Mouse (Mus musculus): ENCODE data around the gene Myo9a. TPM values are rescaled to one million over a fixed set of nuclear protein-coding genes. Genes with fewer than 3 reads are reported as not detected.
A peak's percentile ranks its signal among the peaks of the same experiment; 100 is the strongest.

The Myo9a gene
- polyA plus RNA-seq, 1 experiment from 2014 or later = 15.9 TPM

- no peak overlapping the region for H3K4me2 ChIP-seq
- H3K9ac ChIP-seq = no peak overlapping the region
- no peaks in the 10 kb centered on the region for H3K9me3 ChIP-seq
- H3K27ac ChIP-seq = 0 out of 2 replicates have a peak overlapping the region, but pooled peaks have one; percentile 52
- 41% methylated on average over 9 of the region's 9 CpGs for WGBS
- no peaks in the 10 kb centered on the region for H3K27me3 ChIP-seq
- no peaks in the 10 kb centered on the region for H3K36me3 ChIP-seq
- no peak for ATAC-seq (ENCODE audit: insufficient number of reproducible peaks, low FRiP score, low TSS enrichment, low read depth)
- H3K4me1 ChIP-seq = peaks cover 16% of the 10 kb centered on the region
- no peak overlapping the region for H3K4me3 ChIP-seq
These were observed 191.2 kb downstream of the Myo9a start for GRCm38 (mm10) chr9:59941885-59942350.

- Histone ChIP-seq H3K27me3 (no peaks in the 10 kb centered on the region), H3K9me3 (no peaks in the 10 kb centered on the region), H3K4me3 (no peak overlapping the region), H3K27ac (no peak overlapping the region), H3K9ac (no peak overlapping the region), H3K4me2 (no peak overlapping the region), H3K4me1 (peaks cover 16% of the 10 kb centered on the region), H3K36me3 (no peaks in the 10 kb centered on the region)
- WGBS = 34% methylated on average over 5 of the region's 5 CpGs
- no peak for ATAC-seq (ENCODE audit: insufficient number of reproducible peaks, low FRiP score, low TSS enrichment, low read depth)
These were observed 191.9 kb downstream of the Myo9a start for GRCm38 (mm10) chr9:59942501-59943085.

- Histone ChIP-seq H3K4me2 (no peak overlapping the region), H3K27me3 (no peaks in the 10 kb centered on the region), H3K36me3 (no peaks in the 10 kb centered on the region), H3K4me3 (no peak overlapping the region), H3K9ac (no peak overlapping the region), H3K9me3 (no peaks in the 10 kb centered on the region), H3K4me1 (peaks cover 23% of the 10 kb centered on the region), H3K27ac (no peak overlapping the region)
- no peak for ATAC-seq (ENCODE audit: insufficient number of reproducible peaks, low FRiP score, low TSS enrichment, low read depth)
- 86% methylated on average over 6 of the region's 6 CpGs for WGBS
These were observed 193.1 kb downstream of the Myo9a start for GRCm38 (mm10) chr9:59943826-59944225.

GRCm38 (mm10) chr9:59945241-59945640 lies 194.5 kb downstream of the Myo9a start:
- WGBS = 63% methylated on average over 3 of the region's 3 CpGs
- H3K27ac ChIP-seq = no peak overlapping the region
- H3K4me3 ChIP-seq = no peak overlapping the region
- no peaks in the 10 kb centered on the region for H3K36me3 ChIP-seq
- no peak overlapping the region for H3K9ac ChIP-seq
- peaks cover 20% of the 10 kb centered on the region for H3K4me1 ChIP-seq
- no peaks in the 10 kb centered on the region for H3K27me3 ChIP-seq
- no peak for ATAC-seq (ENCODE audit: insufficient number of reproducible peaks, low FRiP score, low TSS enrichment, low read depth)
- no peaks in the 10 kb centered on the region for H3K9me3 ChIP-seq
- H3K4me2 ChIP-seq = no peak overlapping the region

GRCm38 (mm10) chr9:59947271-59947670 lies 196.6 kb downstream of the Myo9a start:
- Histone ChIP-seq H3K36me3 (no peaks in the 10 kb centered on the region), H3K27ac (no peak overlapping the region), H3K4me1 (peaks cover 13% of the 10 kb centered on the region; the same call in 1 of the 2 replicates), H3K4me3 (no peak overlapping the region), H3K9ac (no peak overlapping the region), H3K9me3 (no peaks in the 10 kb centered on the region), H3K27me3 (no peaks in the 10 kb centered on the region), H3K4me2 (no peak overlapping the region)
- ATAC-seq (ENCODE audit: insufficient number of reproducible peaks, low FRiP score, low TSS enrichment, low read depth) = no peak
- WGBS = 85% methylated on average over 8 of the region's 8 CpGs

GRCm38 (mm10) chr9:59948226-59948625 lies 197.5 kb downstream of the Myo9a start:
- 50% methylated on average over 8 of the region's 8 CpGs for WGBS
- Histone ChIP-seq H3K36me3 (no peaks in the 10 kb centered on the region), H3K4me1 (peaks cover 12% of the 10 kb centered on the region; the same call in 1 of the 2 replicates), H3K27me3 (no peaks in the 10 kb centered on the region), H3K27ac (no peak overlapping the region), H3K4me3 (no peak overlapping the region), H3K9ac (no peak overlapping the region), H3K9me3 (no peaks in the 10 kb centered on the region), H3K4me2 (no peak overlapping the region)
- no peak for ATAC-seq (ENCODE audit: insufficient number of reproducible peaks, low FRiP score, low TSS enrichment, low read depth)

- H3K4me1 ChIP-seq = peaks cover 13% of the 10 kb centered on the region; the same call in 1 of the 2 replicates
- H3K9ac ChIP-seq = no peak overlapping the region
- WGBS = 86% methylated on average over 17 of the region's 17 CpGs
- H3K27me3 ChIP-seq = no peaks in the 10 kb centered on the region
- H3K4me3 ChIP-seq = no peak overlapping the region
- H3K9me3 ChIP-seq = no peaks in the 10 kb centered on the region
- H3K27ac ChIP-seq = no peak overlapping the region
- no peak overlapping the region for H3K4me2 ChIP-seq
- H3K36me3 ChIP-seq = no peaks in the 10 kb centered on the region
- ATAC-seq (ENCODE audit: insufficient number of reproducible peaks, low FRiP score, low TSS enrichment, low read depth) = no peak
These were observed 198.1 kb downstream of the Myo9a start for GRCm38 (mm10) chr9:59948691-59949250.

GRCm38 (mm10) chr9:59949511-59949910 lies 198.8 kb downstream of the Myo9a start:
- H3K9me3 ChIP-seq = no peaks in the 10 kb centered on the region
- no peak for ATAC-seq (ENCODE audit: insufficient number of reproducible peaks, low FRiP score, low TSS enrichment, low read depth)
- 87% methylated on average over 6 of the region's 6 CpGs for WGBS
- no peaks in the 10 kb centered on the region for H3K27me3 ChIP-seq
- H3K9ac ChIP-seq = no peak overlapping the region
- H3K36me3 ChIP-seq = no peaks in the 10 kb centered on the region
- no peak overlapping the region for H3K4me2 ChIP-seq
- H3K4me3 ChIP-seq = no peak overlapping the region
- peaks cover 19% of the 10 kb centered on the region; the same call in 1 of the 2 replicates for H3K4me1 ChIP-seq
- no peak overlapping the region for H3K27ac ChIP-seq

GRCm38 (mm10) chr9:59949981-59950380 lies 199.3 kb downstream of the Myo9a start:
- no peak overlapping the region for H3K4me2 ChIP-seq
- no peak overlapping the region for H3K4me3 ChIP-seq
- no peak overlapping the region for H3K9ac ChIP-seq
- no peak overlapping the region for H3K27ac ChIP-seq
- no peaks in the 10 kb centered on the region for H3K27me3 ChIP-seq
- H3K9me3 ChIP-seq = no peaks in the 10 kb centered on the region
- H3K36me3 ChIP-seq = no peaks in the 10 kb centered on the region
- H3K4me1 ChIP-seq = peaks cover 19% of the 10 kb centered on the region; the same call in 1 of the 2 replicates
- 76% methylated on average over 5 of the region's 5 CpGs for WGBS
- no peak for ATAC-seq (ENCODE audit: insufficient number of reproducible peaks, low FRiP score, low TSS enrichment, low read depth)

GRCm38 (mm10) chr9:59951001-59951750 lies 200.5 kb downstream of the Myo9a start:
- Histone ChIP-seq H3K4me3 (no peak overlapping the region), H3K4me2 (no peak overlapping the region), H3K4me1 (peaks cover 25% of the 10 kb centered on the region; the same call in 1 of the 2 replicates), H3K9ac (no peak overlapping the region), H3K27ac (no peak overlapping the region), H3K9me3 (no peaks in the 10 kb centered on the region), H3K27me3 (no peaks in the 10 kb centered on the region), H3K36me3 (no peaks in the 10 kb centered on the region)
- no peak for ATAC-seq (ENCODE audit: insufficient number of reproducible peaks, low FRiP score, low TSS enrichment, low read depth)
- WGBS = 88% methylated on average over 9 of the region's 9 CpGs

GRCm38 (mm10) chr9:59951943-59952342 lies 201.2 kb downstream of the Myo9a start:
- H3K4me1 ChIP-seq = peaks cover 25% of the 10 kb centered on the region; the same call in 1 of the 2 replicates
- no peak overlapping the region for H3K9ac ChIP-seq
- no peak overlapping the region for H3K27ac ChIP-seq
- no peaks in the 10 kb centered on the region for H3K9me3 ChIP-seq
- H3K4me3 ChIP-seq = no peak overlapping the region
- H3K36me3 ChIP-seq = no peaks in the 10 kb centered on the region
- 67% methylated on average over 4 of the region's 4 CpGs for WGBS
- H3K27me3 ChIP-seq = no peaks in the 10 kb centered on the region
- no peak overlapping the region for H3K4me2 ChIP-seq
- ATAC-seq (ENCODE audit: insufficient number of reproducible peaks, low FRiP score, low TSS enrichment, low read depth) = no peak

GRCm38 (mm10) chr9:59952515-59953070 lies 201.9 kb downstream of the Myo9a start:
- ATAC-seq (ENCODE audit: insufficient number of reproducible peaks, low FRiP score, low TSS enrichment, low read depth) = no peak
- Histone ChIP-seq H3K27ac (no peak overlapping the region), H3K4me3 (no peak overlapping the region), H3K4me2 (no peak overlapping the region), H3K27me3 (no peaks in the 10 kb centered on the region), H3K36me3 (no peaks in the 10 kb centered on the region), H3K4me1 (peaks cover 25% of the 10 kb centered on the region; the same call in 1 of the 2 replicates), H3K9ac (no peak overlapping the region), H3K9me3 (no peaks in the 10 kb centered on the region)
- 58% methylated on average over 8 of the region's 8 CpGs for whole genome bisulfite sequencing
